Mouse (Mus musculus): ENCODE data around the gene Pithd1.

Gene Pithd1

DNA sequence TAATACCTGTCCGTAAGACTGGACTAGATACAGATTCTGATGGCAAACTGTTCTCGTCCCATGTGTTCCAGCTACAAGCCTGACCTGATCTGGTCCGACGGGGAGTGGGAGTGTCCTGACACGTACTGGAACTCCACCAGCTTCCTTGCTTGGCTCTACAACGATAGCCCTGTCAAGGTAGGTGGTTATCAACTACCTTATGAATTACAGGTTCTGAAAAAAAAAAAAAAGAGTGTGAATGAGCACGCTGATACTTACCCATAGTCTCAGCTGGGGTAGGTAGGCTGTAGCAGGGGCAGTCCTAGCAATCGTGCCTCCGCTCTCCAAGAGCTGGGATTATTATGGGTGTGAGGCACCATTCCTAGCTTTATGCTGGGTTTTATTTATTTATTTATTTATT is 57.2 kb downstream of the Pithd1 start:
- no peak for DNase-seq (ENCODE audit: low read depth, low spot score)

- DNase-seq (ENCODE audit: low read depth, low spot score) = no peak
These were observed 57.7 kb downstream of the Pithd1 start for GRCm38 (mm10) chr4:135929405-135929804.

GRCm38 (mm10) chr4:135928376-135928775 is 58.7 kb downstream of the Pithd1 start:
- no peak for DNase-seq (ENCODE audit: low read depth, low spot score)

DNA sequence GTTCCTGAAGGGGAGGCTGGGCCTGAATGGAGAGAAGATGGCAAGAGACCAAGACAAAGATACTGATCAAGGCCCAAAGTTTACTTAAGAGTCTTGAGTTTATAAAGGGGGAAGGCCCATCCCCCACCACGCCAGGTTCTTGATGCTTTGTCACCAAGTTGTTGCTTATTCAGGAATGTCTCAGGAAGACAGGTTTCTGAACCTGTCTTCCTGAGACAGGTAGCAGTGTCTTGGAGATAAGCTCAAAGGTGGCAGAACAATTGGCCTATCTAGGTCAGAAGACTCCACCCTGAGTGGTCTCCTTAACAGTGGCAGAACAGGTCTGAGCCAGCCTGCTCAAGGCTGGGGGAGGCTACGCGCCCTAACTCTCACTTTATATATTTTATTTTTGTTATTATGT is 60.2 kb downstream of the Pithd1 start:
- no peak for DNase-seq (ENCODE audit: low read depth, low spot score)

DNA sequence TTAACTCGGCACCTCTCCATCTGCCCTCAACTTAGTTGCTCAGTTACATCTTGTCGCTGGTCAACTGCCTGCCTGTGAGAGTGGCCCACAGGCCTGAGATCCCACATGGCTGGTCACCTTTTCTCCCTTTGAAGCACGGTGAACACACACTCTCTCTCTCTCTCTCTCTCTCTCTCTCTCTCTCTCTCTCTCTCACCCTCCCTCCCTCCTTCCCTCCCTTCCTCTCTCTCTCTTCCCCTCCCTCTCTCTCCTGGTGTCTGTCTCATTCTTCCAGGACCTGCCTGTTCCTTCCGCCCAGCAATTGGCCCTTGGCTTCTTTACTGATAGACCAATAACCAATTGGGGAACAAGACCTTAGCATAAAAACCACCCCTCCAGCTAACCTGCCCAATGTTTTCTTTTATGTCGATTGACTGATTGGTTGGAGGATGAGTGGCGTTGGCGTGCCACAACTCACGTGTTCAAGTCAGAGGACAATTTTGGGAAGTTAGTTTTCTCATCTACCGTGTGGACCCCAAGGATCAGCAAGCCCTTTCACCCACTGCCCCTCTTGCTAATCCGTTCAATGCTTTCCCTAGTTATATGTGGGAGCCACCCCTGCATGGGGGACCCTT is 60.8 kb downstream of the Pithd1 start:
- DNase-seq (ENCODE audit: low read depth, low spot score) = no peak

All from CD4-positive, CD25-positive, alpha-beta regulatory T cell, adult 2 months (primary cell).